Mouse (Mus musculus): ENCODE data around the gene Crim1. TPM values are rescaled to one million over a fixed set of nuclear protein-coding genes. Genes with fewer than 3 reads are reported as not detected.
A peak's percentile ranks its signal among the peaks of the same experiment; 100 is the strongest.

Crim1 gene
- polyA plus RNA-seq, 1 experiment from 2014 or later = 5.6 TPM

- 61% methylated on average over 8 of the region's 8 CpGs for WGBS
- no peak for ATAC-seq (ENCODE audit: insufficient number of reproducible peaks, insufficient read depth, low FRiP score, low TSS enrichment, low read depth)
- Histone ChIP-seq H3K27ac (peak overlapping the region; percentile 79), H3K36me3 (no peaks in the 10 kb centered on the region), H3K4me1 (replicated peaks) (peaks cover 34% of the 10 kb centered on the region), H3K4me2 (no peak overlapping the region), H3K9ac (replicated peaks) (no peak overlapping the region), H3K27me3 (no peaks in the 10 kb centered on the region), H3K4me3 (replicated peaks) (no peak overlapping the region), H3K9me3 (no peaks in the 10 kb centered on the region)
Observed at GRCm38 (mm10) chr17:78272142-78272541, 72.1 kb downstream of the Crim1 start.

- Histone ChIP-seq H3K4me3 (replicated peaks) (no peak overlapping the region), H3K27me3 (no peaks in the 10 kb centered on the region), H3K4me1 (replicated peaks) (peaks cover 34% of the 10 kb centered on the region), H3K9ac (replicated peaks) (no peak overlapping the region), H3K36me3 (no peaks in the 10 kb centered on the region), H3K27ac (peak overlapping the region; percentile 79), H3K9me3 (no peaks in the 10 kb centered on the region), H3K4me2 (no peak overlapping the region)
- WGBS = 71% methylated on average over 8 of the region's 8 CpGs
- no peak for ATAC-seq (ENCODE audit: insufficient number of reproducible peaks, insufficient read depth, low FRiP score, low TSS enrichment, low read depth)
Observed at GRCm38 (mm10) chr17:78272713-78273483, 72.8 kb downstream of the Crim1 start.

GRCm38 (mm10) chr17:78273875-78274274 is 73.8 kb downstream of the Crim1 start:
- Histone ChIP-seq H3K9me3 (no peaks in the 10 kb centered on the region), H3K4me3 (replicated peaks) (no peak overlapping the region), H3K4me1 (replicated peaks) (peaks cover 34% of the 10 kb centered on the region), H3K27ac (no peak overlapping the region), H3K27me3 (no peaks in the 10 kb centered on the region), H3K36me3 (no peaks in the 10 kb centered on the region), H3K9ac (replicated peaks) (no peak overlapping the region), H3K4me2 (no peak overlapping the region)
- 71% methylated on average over 7 of the region's 7 CpGs for WGBS
- no peak for ATAC-seq (ENCODE audit: insufficient number of reproducible peaks, insufficient read depth, low FRiP score, low TSS enrichment, low read depth)

GRCm38 (mm10) chr17:78274609-78275506 is 74.8 kb downstream of the Crim1 start:
- Histone ChIP-seq H3K4me3 (replicated peaks) (no peak overlapping the region), H3K9ac (replicated peaks) (no peak overlapping the region), H3K4me2 (no peak overlapping the region), H3K27ac (no peak overlapping the region), H3K9me3 (no peaks in the 10 kb centered on the region), H3K27me3 (no peaks in the 10 kb centered on the region), H3K36me3 (no peaks in the 10 kb centered on the region; the same call in 1 of the 2 replicates), H3K4me1 (replicated peaks) (peaks cover 39% of the 10 kb centered on the region)
- 84% methylated on average over 7 of the region's 7 CpGs for WGBS
- no peak for ATAC-seq (ENCODE audit: insufficient number of reproducible peaks, insufficient read depth, low FRiP score, low TSS enrichment, low read depth)

GRCm38 (mm10) chr17:78275507-78275813 is 75.4 kb downstream of the Crim1 start:
- Histone ChIP-seq H3K9ac (replicated peaks) (no peak overlapping the region), H3K27me3 (no peaks in the 10 kb centered on the region), H3K9me3 (no peaks in the 10 kb centered on the region), H3K36me3 (peaks cover 6% of the 10 kb centered on the region; the same call in 1 of the 2 replicates), H3K4me2 (no peak overlapping the region), H3K27ac (no peak overlapping the region), H3K4me3 (replicated peaks) (no peak overlapping the region), H3K4me1 (replicated peaks) (peaks cover 41% of the 10 kb centered on the region)
- WGBS = 89% methylated on average over 4 of the region's 4 CpGs
- no peak for ATAC-seq (ENCODE audit: insufficient number of reproducible peaks, insufficient read depth, low FRiP score, low TSS enrichment, low read depth)

- no peak overlapping the region for H3K4me3 ChIP-seq (replicated peaks)
- WGBS = 80% methylated on average over 12 of the region's 12 CpGs
Observed at GRCm38 (mm10) chr17:78279191-78279590, 79.1 kb downstream of the Crim1 start.

GRCm38 (mm10) chr17:78280991-78281712 is 81.1 kb downstream of the Crim1 start:
- no peak overlapping the region for H3K27ac ChIP-seq

More at GRCm38 (mm10) chr17:78279191-78279590, 79.1 kb downstream of the Crim1 start:
- Histone ChIP-seq H3K9ac (replicated peaks) (no peak overlapping the region), H3K9me3 (no peaks in the 10 kb centered on the region), H3K27me3 (no peaks in the 10 kb centered on the region), H3K36me3 (peaks cover 22% of the 10 kb centered on the region), H3K4me1 (replicated peaks) (peaks cover 35% of the 10 kb centered on the region), H3K27ac (no peak overlapping the region), H3K4me2 (no peak overlapping the region)
- ATAC-seq (ENCODE audit: insufficient number of reproducible peaks, insufficient read depth, low FRiP score, low TSS enrichment, low read depth) = no peak

GRCm38 (mm10) chr17:78283271-78283992 is 83.4 kb downstream of the Crim1 start:
- Histone ChIP-seq H3K4me3 (replicated peaks) (no peak overlapping the region), H3K27ac (0 out of 2 replicates have a peak overlapping the region, but pooled peaks have one; percentile 17), H3K9me3 (no peaks in the 10 kb centered on the region), H3K27me3 (no peaks in the 10 kb centered on the region), H3K4me1 (replicated peaks) (peaks cover 27% of the 10 kb centered on the region), H3K4me2 (no peak overlapping the region), H3K9ac (replicated peaks) (no peak overlapping the region), H3K36me3 (peaks cover 34% of the 10 kb centered on the region)
- WGBS = 71% methylated on average over 11 of the region's 11 CpGs
- ATAC-seq (ENCODE audit: insufficient number of reproducible peaks, insufficient read depth, low FRiP score, low TSS enrichment, low read depth) = no peak

More at GRCm38 (mm10) chr17:78280991-78281712, 81.1 kb downstream of the Crim1 start:
- Histone ChIP-seq H3K4me1 (replicated peaks) (peaks cover 27% of the 10 kb centered on the region), H3K27me3 (no peaks in the 10 kb centered on the region), H3K36me3 (peaks cover 29% of the 10 kb centered on the region), H3K9me3 (no peaks in the 10 kb centered on the region), H3K4me3 (replicated peaks) (no peak overlapping the region), H3K9ac (replicated peaks) (no peak overlapping the region), H3K4me2 (no peak overlapping the region)
- WGBS = 59% methylated on average over 18 of the region's 18 CpGs
- no peak for ATAC-seq (ENCODE audit: insufficient number of reproducible peaks, insufficient read depth, low FRiP score, low TSS enrichment, low read depth)

- Histone ChIP-seq H3K4me2 (no peak overlapping the region), H3K27ac (no peak overlapping the region), H3K36me3 (peaks cover 28% of the 10 kb centered on the region), H3K9me3 (no peaks in the 10 kb centered on the region), H3K9ac (replicated peaks) (no peak overlapping the region), H3K4me1 (replicated peaks) (peaks cover 18% of the 10 kb centered on the region), H3K27me3 (no peaks in the 10 kb centered on the region), H3K4me3 (replicated peaks) (no peak overlapping the region)
- 86% methylated on average over 13 of the region's 13 CpGs for WGBS
- ATAC-seq (ENCODE audit: insufficient number of reproducible peaks, insufficient read depth, low FRiP score, low TSS enrichment, low read depth) = no peak
Observed at GRCm38 (mm10) chr17:78286021-78286420, 86.0 kb downstream of the Crim1 start.

- no peak for ATAC-seq (ENCODE audit: insufficient number of reproducible peaks, insufficient read depth, low FRiP score, low TSS enrichment, low read depth)
Observed at GRCm38 (mm10) chr17:78287391-78287790, 87.3 kb downstream of the Crim1 start.

More at GRCm38 (mm10) chr17:78287391-78287790, 87.3 kb downstream of the Crim1 start:
- Histone ChIP-seq H3K27ac (no peak overlapping the region), H3K9me3 (no peaks in the 10 kb centered on the region), H3K4me3 (replicated peaks) (no peak overlapping the region), H3K27me3 (no peaks in the 10 kb centered on the region), H3K9ac (replicated peaks) (no peak overlapping the region), H3K36me3 (peaks cover 21% of the 10 kb centered on the region), H3K4me1 (replicated peaks) (peaks cover 11% of the 10 kb centered on the region), H3K4me2 (no peak overlapping the region)
- WGBS = 78% methylated on average over 2 of the region's 2 CpGs
